Mouse (Mus musculus) brain, embryonic 14.5 days (tissue): ENCODE results near the gene Mcf2l.

Source experiments
- CTCF ChIP-seq: fragments of 200-500 bp; IDR thresholded peaks from 2 replicates; pipeline ENCODE4 v1.5.1; 2012; ENCODE audit warnings: inconsistent platforms, mild to moderate bottlenecking, moderate library complexity, borderline replicate concordance; ENCODE audit not compliant: insufficient read depth, insufficient read length; ENCODE audit errors: extremely low read depth
- POLR2A ChIP-seq: fragments of 200-500 bp; IDR thresholded peaks from 2 replicates; pipeline ENCODE4 v1.6.1; 2012; ENCODE audit warnings: mild to moderate bottlenecking, inconsistent platforms, borderline replicate concordance; ENCODE audit not compliant: poor library complexity, insufficient read depth, insufficient read length, severe bottlenecking; ENCODE audit errors: extremely low read depth

- TF ChIP-seq CTCF (no peak), POLR2A (no peak)
These were observed 79.1 kb downstream of the Mcf2l start for GRCm38 (mm10) chr8:12952699-12953098.
